9 mouse cellular contexts compared by ENCODE assay signal in genomic region chr6:139589291-139589690, GRCm38 (mm10). TPM values are rescaled to one million over a fixed set of nuclear protein-coding genes. Genes with fewer than 3 reads are reported as not detected.
DNase-seq lines count a peak whose midpoint lies in the region; ATAC-seq and TF ChIP-seq lines count a peak whose summit lies in the region.
"Had no signal": no experiment of that assay in that cellular context is flagged by ENCODE, and none has a peak within 500 bp of the region (broad histone marks: within the 10 kb centered on the region; RNA-seq: fewer than 3 reads in every experiment).

No protein-coding gene starts in this region.

- no peaks in the 10 kb centered on the region for H3K36me3 ChIP-seq in hindbrain, embryonic 10.5 days
- H3K36me3 ChIP-seq in hindbrain, embryonic 12.5 days, result no peaks in the 10 kb centered on the region
- H3K36me3 ChIP-seq in intestine, postnatal 0 days (ENCODE audit: control insufficient read depth, insufficient read depth), result no peaks in the 10 kb centered on the region
- H3K36me3 ChIP-seq in limb, embryonic 11.5 days (ENCODE audit: control insufficient read depth, insufficient read depth, low read length), result no peaks in the 10 kb centered on the region
- H3K36me3 ChIP-seq in midbrain, postnatal 0 days (ENCODE audit: insufficient read depth, low read length), result no peaks in the 10 kb centered on the region

- H3K4me3 ChIP-seq in hindbrain, embryonic 10.5 days, result no peak overlapping the region
- H3K4me3 ChIP-seq in hindbrain, embryonic 12.5 days, result no peak overlapping the region
- H3K4me3 ChIP-seq in intestine, postnatal 0 days (ENCODE audit: low read depth, low read length), result no peak overlapping the region
- H3K4me3 ChIP-seq in limb, embryonic 11.5 days (ENCODE audit: low read depth, low read length), result no peak overlapping the region
- H3K4me3 ChIP-seq in midbrain, postnatal 0 days (ENCODE audit: low read depth, low read length), result no peak overlapping the region

- no peaks in the 10 kb centered on the region for H3K9me3 ChIP-seq in hindbrain, embryonic 10.5 days
- no peaks in the 10 kb centered on the region for H3K9me3 ChIP-seq in hindbrain, embryonic 12.5 days (replicated peaks)
- no peaks in the 10 kb centered on the region for H3K9me3 ChIP-seq in intestine, postnatal 0 days (ENCODE audit: control insufficient read depth)
- H3K9me3 ChIP-seq in limb, embryonic 11.5 days (ENCODE audit: control insufficient read depth, low read length), result no peaks in the 10 kb centered on the region
- no peaks in the 10 kb centered on the region for H3K9me3 ChIP-seq in midbrain, postnatal 0 days (ENCODE audit: low read length)

- no peaks in the 10 kb centered on the region for H3K27me3 ChIP-seq in hindbrain, embryonic 10.5 days (ENCODE audit: insufficient read depth, poor library complexity, severe bottlenecking)
- no peaks in the 10 kb centered on the region; the same call in 1 of the 2 replicates for H3K27me3 ChIP-seq in hindbrain, embryonic 12.5 days
- H3K27me3 ChIP-seq in intestine, postnatal 0 days (replicated peaks; ENCODE audit: control insufficient read depth, insufficient read depth, low read length), result no peaks in the 10 kb centered on the region
- H3K27me3 ChIP-seq in limb, embryonic 11.5 days (ENCODE audit: control insufficient read depth, insufficient read depth, low read length), result no peaks in the 10 kb centered on the region
- H3K27me3 ChIP-seq in midbrain, postnatal 0 days (ENCODE audit: insufficient read depth, low read length), result no peaks in the 10 kb centered on the region

- H3K9ac ChIP-seq in hindbrain, embryonic 12.5 days, result no peak overlapping the region
- H3K9ac ChIP-seq in intestine, postnatal 0 days (ENCODE audit: low read depth, low read length), result no peak overlapping the region
- H3K9ac ChIP-seq in limb, embryonic 11.5 days (ENCODE audit: low read length), result no peak overlapping the region
- no peak overlapping the region for H3K9ac ChIP-seq in midbrain, postnatal 0 days (replicated peaks; ENCODE audit: low read length, poor library complexity, severe bottlenecking)

- H3K27ac ChIP-seq in hindbrain, embryonic 10.5 days, result no peak overlapping the region
- H3K27ac ChIP-seq in hindbrain, embryonic 12.5 days, result no peak overlapping the region
- no peak overlapping the region for H3K27ac ChIP-seq in intestine, postnatal 0 days (ENCODE audit: low read depth, low read length)
- no peak overlapping the region for H3K27ac ChIP-seq in limb, embryonic 11.5 days (replicated peaks; ENCODE audit: low read depth, low read length)
- H3K27ac ChIP-seq in midbrain, postnatal 0 days (ENCODE audit: low read depth, low read length), result no peak overlapping the region

- H3K4me1 ChIP-seq in hindbrain, embryonic 10.5 days (replicated peaks), result peaks cover 21% of the 10 kb centered on the region; the same call in 1 of the 2 replicates
- no peaks in the 10 kb centered on the region for H3K4me1 ChIP-seq in hindbrain, embryonic 12.5 days
- H3K4me1 ChIP-seq in intestine, postnatal 0 days (replicated peaks; ENCODE audit: control insufficient read depth, insufficient read depth, low read length), result no peaks in the 10 kb centered on the region
- H3K4me1 ChIP-seq in limb, embryonic 11.5 days (ENCODE audit: control insufficient read depth, insufficient read depth, low read length), result no peaks in the 10 kb centered on the region
- H3K4me1 ChIP-seq in midbrain, postnatal 0 days (ENCODE audit: insufficient read depth, low read length), result no peaks in the 10 kb centered on the region

- no peak overlapping the region for H3K4me2 ChIP-seq in hindbrain, embryonic 12.5 days (replicated peaks)
- 0 out of 2 replicates have a peak overlapping the region, but pooled peaks have one; percentile 21 for H3K4me2 ChIP-seq in intestine, postnatal 0 days (replicated peaks; ENCODE audit: low read depth)
- H3K4me2 ChIP-seq in limb, embryonic 11.5 days (ENCODE audit: low read depth, severe bottlenecking), result no peak overlapping the region; the same call in 1 of the 2 replicates
- no peak overlapping the region for H3K4me2 ChIP-seq in midbrain, postnatal 0 days (ENCODE audit: low read depth, low read length, poor library complexity, severe bottlenecking)

- DNase-seq in hindbrain, embryonic 10.5 days (ENCODE audit: low spot score), result peak; percentile 66
- peak; percentile 26 to 58 for DNase-seq in cerebellum, postnatal 25 days
- DNase-seq in gastrocnemius, postnatal 10 days, result peak; percentile 54
- DNase-seq in limb, embryonic 11.5 days (ENCODE audit: low spot score), result peak; percentile 75
- peak; percentile 85 for DNase-seq in midbrain, postnatal 0 days (ENCODE audit: low spot score)
- peak; percentile 71 for DNase-seq in testis, postnatal 10 days (ENCODE audit: low spot score)

- peak; percentile 85 for TF ChIP-seq CTCF in intestine, postnatal 0 days (IDR thresholded peaks at IDR 0.05; ENCODE audit: low read depth)
- peak; percentile 93 for TF ChIP-seq CTCF in midbrain, postnatal 0 days (IDR thresholded peaks at IDR 0.05)

- ATAC-seq in hindbrain, embryonic 12.5 days (ENCODE audit: low FRiP score), result no peak
- ATAC-seq in intestine, postnatal 0 days, result no peak
- ATAC-seq in limb, embryonic 11.5 days (ENCODE audit: insufficient number of reproducible peaks, low FRiP score, low TSS enrichment, low read depth), result no peak
- no peak for ATAC-seq in midbrain, postnatal 0 days (ENCODE audit: low FRiP score)

- 12% methylated on average over 12 of the region's 12 CpGs for WGBS in hindbrain, embryonic 10.5 days
- WGBS in hindbrain, embryonic 12.5 days, result 9% methylated on average over 12 of the region's 12 CpGs
- WGBS in intestine, postnatal 0 days, result 6% methylated on average over 12 of the region's 12 CpGs
- WGBS in limb, embryonic 11.5 days, result 11% methylated on average over 12 of the region's 12 CpGs
- 6% methylated on average over 12 of the region's 12 CpGs for WGBS in midbrain, postnatal 0 days

RNA-seq across cellular contexts. Expression of gene Pik3c2g, which starts 2.3 kb away (rescaled TPM):
- 0.20 and 0.33 TPM in 2 replicates for polyA plus RNA-seq in hindbrain, embryonic 10.5 days (2016; fragmentation: Nextera tagmentation; extraction: Ambion mirVana)
- polyA plus RNA-seq in hindbrain, embryonic 12.5 days (2016; fragmentation: Nextera tagmentation; extraction: Ambion mirVana), result 0.39 and 0.42 TPM in 2 replicates
- total RNA-seq in gastrocnemius, postnatal 10 days (2021), result under 1 TPM; 0.07 to 0.16 TPM
- 0.22 and 0.35 TPM in 2 replicates for polyA plus RNA-seq in intestine, postnatal 0 days (2015; fragmentation: Nextera tagmentation; extraction: Ambion mirVana)
- 0.21 and 0.44 TPM in 2 replicates for polyA plus RNA-seq in limb, embryonic 11.5 days (2014; fragmentation: Nextera tagmentation; extraction: Ambion mirVana)
- 0.33 and 1.2 TPM in 2 replicates for total RNA-seq in midbrain, postnatal 0 days (2014; rRNA removed)
- polyA plus RNA-seq in midbrain, postnatal 0 days (2015; fragmentation: Nextera tagmentation; extraction: Ambion mirVana), result 0.22 and 0.25 TPM in 2 replicates
- total RNA-seq: neutrophil, adult 5-6 weeks had no signal
